Mouse (Mus musculus): ENCODE measurements around the gene Plekhj1. TPM values are rescaled to one million over a fixed set of nuclear protein-coding genes. Genes with fewer than 3 reads are reported as not detected.

Gene Plekhj1
- total and polyA plus RNA-seq, 2 experiments: 16.0 to 42.2 TPM

DNA sequence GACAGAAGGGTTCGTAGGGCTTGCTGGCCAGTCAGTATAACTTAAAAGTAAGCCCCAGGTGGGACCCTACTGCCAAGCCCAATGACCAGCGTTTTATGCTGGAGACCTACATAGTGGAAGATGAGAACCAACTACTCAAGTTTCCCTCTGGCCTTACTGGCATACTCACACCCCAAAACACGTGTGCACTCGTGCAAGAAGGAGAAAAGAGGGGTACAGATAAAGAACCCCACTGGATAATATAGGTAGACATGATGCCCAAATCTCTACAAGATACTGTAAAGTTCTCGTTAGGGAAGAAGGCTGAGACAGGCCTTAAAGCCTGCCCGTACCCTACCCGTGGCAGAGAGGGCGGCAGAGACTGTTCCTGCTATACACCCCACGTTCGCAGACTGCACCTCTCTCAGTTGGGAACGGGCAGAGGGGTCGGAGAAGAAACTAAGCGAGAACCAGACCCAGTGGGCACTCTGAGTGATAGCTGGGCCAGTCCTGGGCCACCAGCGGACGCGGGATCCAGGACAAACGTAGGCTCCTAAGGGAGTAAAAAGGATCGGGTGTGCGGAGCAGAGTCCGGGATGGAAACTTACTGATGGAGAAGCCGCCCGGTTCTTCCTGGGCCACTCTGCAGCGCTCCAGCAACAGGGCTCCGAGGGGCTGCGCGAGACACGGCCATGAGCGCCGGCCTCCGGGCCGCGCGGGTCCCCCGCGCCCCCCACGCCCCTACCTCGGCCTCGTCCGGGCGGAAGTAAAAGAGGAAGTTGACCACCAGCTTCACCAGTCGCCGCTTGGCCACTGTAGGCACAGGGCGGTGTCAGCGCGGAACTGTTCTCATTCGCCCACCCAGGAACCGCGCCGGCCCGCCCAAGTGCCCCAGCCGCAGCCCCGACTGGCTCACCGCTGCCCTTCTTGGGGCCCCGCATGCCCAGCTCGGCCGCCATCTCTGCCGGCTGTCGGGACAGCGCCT, 958 bp downstream of the Plekhj1 start:
- H3K36me3 ChIP-seq (ENCODE audit: control insufficient read depth, insufficient read depth, low read length): no peaks in the 10 kb centered on the region; the same call in 1 of the 2 replicates
- no peak for DNase-seq (ENCODE audit: extremely low read depth, low read depth, low spot score)
- no peaks in the 10 kb centered on the region for H3K27me3 ChIP-seq (ENCODE audit: control insufficient read depth, insufficient read depth, low read length)
- peaks cover 12% of the 10 kb centered on the region for H3K4me1 ChIP-seq (ENCODE audit: control insufficient read depth, insufficient read depth, low read length)
- peak overlapping the region; percentile 84 for H3K9ac ChIP-seq (ENCODE audit: low read depth, low read length)
- TF ChIP-seq POLR2A (IDR thresholded peaks at IDR 0.05; ENCODE audit: extremely low read depth, insufficient read depth, low read length) (no peak), CTCF (IDR thresholded peaks at IDR 0.05; ENCODE audit: low read depth, low read length) (no peak)
- peak overlapping the region; percentile 93 for H3K27ac ChIP-seq (replicated peaks; ENCODE audit: insufficient read depth, low read depth, low read length)
- peak overlapping the region; percentile 74 for H3K4me3 ChIP-seq (ENCODE audit: insufficient read depth, low read depth, low read length)
- WGBS: 2% methylated on average over 59 of the region's 59 CpGs
- peaks cover 13% of the 10 kb centered on the region; the same call in 1 of the 2 replicates for H3K79me2 ChIP-seq (ENCODE audit: control insufficient read depth, insufficient read depth, low read length)

DNA sequence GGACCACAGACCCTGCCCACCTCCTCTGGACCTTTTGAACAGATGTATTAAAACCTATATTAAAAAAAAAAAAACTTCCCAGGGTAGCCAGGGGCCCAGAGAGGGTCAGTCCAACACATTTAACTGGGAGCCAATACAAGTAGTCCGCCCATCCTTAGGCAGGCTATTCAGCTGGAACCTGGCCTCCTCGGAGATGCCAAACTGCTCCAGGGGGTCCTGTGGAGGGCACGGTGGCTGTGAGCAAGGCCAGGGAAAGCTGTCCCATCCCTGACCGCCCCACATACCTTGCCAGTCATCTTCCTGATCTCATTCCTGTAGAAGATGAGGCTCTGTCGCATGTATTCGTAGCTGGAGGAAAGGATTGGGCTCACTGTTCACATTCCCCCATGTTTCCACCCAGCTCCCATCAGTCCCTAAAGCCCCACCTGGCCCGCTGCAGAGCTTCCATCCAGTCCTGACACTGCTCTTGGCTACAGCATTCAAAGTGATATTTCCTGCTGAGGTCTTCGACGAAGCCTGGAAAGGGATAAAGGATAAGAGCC, 2.0 kb downstream of the Plekhj1 start:
- no peak for DNase-seq (ENCODE audit: extremely low read depth, low read depth, low spot score)
- Histone ChIP-seq H3K36me3 (ENCODE audit: control insufficient read depth, insufficient read depth, low read length) (no peaks in the 10 kb centered on the region; the same call in 1 of the 2 replicates), H3K9ac (ENCODE audit: low read depth, low read length) (0 out of 2 replicates have a peak overlapping the region, but pooled peaks have one; percentile 5), H3K27me3 (ENCODE audit: control insufficient read depth, insufficient read depth, low read length) (no peaks in the 10 kb centered on the region), H3K4me3 (ENCODE audit: insufficient read depth, low read depth, low read length) (no peak overlapping the region), H3K4me1 (ENCODE audit: control insufficient read depth, insufficient read depth, low read length) (peaks cover 12% of the 10 kb centered on the region), H3K79me2 (ENCODE audit: control insufficient read depth, insufficient read depth, low read length) (peaks cover 13% of the 10 kb centered on the region; the same call in 1 of the 2 replicates), H3K27ac (replicated peaks; ENCODE audit: insufficient read depth, low read depth, low read length) (no peak overlapping the region)
- no peak for TF ChIP-seq CTCF (IDR thresholded peaks at IDR 0.05; ENCODE audit: low read depth, low read length)
- no peak for TF ChIP-seq POLR2A (IDR thresholded peaks at IDR 0.05; ENCODE audit: extremely low read depth, insufficient read depth, low read length)
- WGBS: 82% methylated on average over 9 of the region's 9 CpGs

- H3K4me1 ChIP-seq (ENCODE audit: control insufficient read depth, insufficient read depth, low read length): peaks cover 12% of the 10 kb centered on the region
- no peak overlapping the region for H3K27ac ChIP-seq (replicated peaks; ENCODE audit: insufficient read depth, low read depth, low read length)
- peaks cover 4% of the 10 kb centered on the region; the same call in 1 of the 2 replicates for H3K36me3 ChIP-seq (ENCODE audit: control insufficient read depth, insufficient read depth, low read length)
- no peak for DNase-seq (ENCODE audit: extremely low read depth, low read depth, low spot score)
- TF ChIP-seq POLR2A (IDR thresholded peaks at IDR 0.05; ENCODE audit: extremely low read depth, insufficient read depth, low read length): no peak
- TF ChIP-seq CTCF (IDR thresholded peaks at IDR 0.05; ENCODE audit: low read depth, low read length): no peak
- no peak overlapping the region for H3K9ac ChIP-seq (ENCODE audit: low read depth, low read length)
- peaks cover 9% of the 10 kb centered on the region; the same call in 1 of the 2 replicates for H3K79me2 ChIP-seq (ENCODE audit: control insufficient read depth, insufficient read depth, low read length)
- H3K27me3 ChIP-seq (ENCODE audit: control insufficient read depth, insufficient read depth, low read length): no peaks in the 10 kb centered on the region
- 89% methylated on average over 8 of the region's 8 CpGs for WGBS
- no peak overlapping the region for H3K4me3 ChIP-seq (ENCODE audit: insufficient read depth, low read depth, low read length)
Observed at GRCm38 (mm10) chr10:80794750-80795149, 3.7 kb downstream of the Plekhj1 start.

DNA sequence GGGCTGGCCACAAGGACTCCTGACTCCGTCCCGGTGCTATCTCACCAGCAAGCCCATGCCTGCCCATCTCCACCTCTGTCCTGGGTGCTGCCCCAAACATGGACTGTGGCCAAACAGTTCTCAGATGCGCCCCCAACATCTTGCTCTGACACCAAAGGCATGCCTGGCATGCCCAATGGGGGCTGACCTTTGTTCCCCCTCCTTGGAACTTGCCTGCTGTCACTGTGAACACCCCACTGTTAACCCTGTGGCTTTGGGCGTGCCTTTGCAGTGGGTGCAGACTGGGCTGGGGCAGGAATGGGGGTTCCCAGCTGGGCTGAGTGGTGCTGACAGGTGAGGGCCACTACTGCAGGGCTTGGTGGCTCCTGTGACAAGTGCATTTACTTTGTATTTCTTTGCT, 4.6 kb downstream of the Plekhj1 start:
- peaks cover 4% of the 10 kb centered on the region; the same call in 1 of the 2 replicates for H3K36me3 ChIP-seq (ENCODE audit: control insufficient read depth, insufficient read depth, low read length)
- H3K27me3 ChIP-seq (ENCODE audit: control insufficient read depth, insufficient read depth, low read length): no peaks in the 10 kb centered on the region
- DNase-seq (ENCODE audit: extremely low read depth, low read depth, low spot score): no peak
- 94% methylated on average over 4 of the region's 4 CpGs for whole genome bisulfite sequencing
- no peak overlapping the region for H3K9ac ChIP-seq (ENCODE audit: low read depth, low read length)
- H3K4me3 ChIP-seq (ENCODE audit: insufficient read depth, low read depth, low read length): no peak overlapping the region
- peaks cover 7% of the 10 kb centered on the region for H3K4me1 ChIP-seq (ENCODE audit: control insufficient read depth, insufficient read depth, low read length)
- TF ChIP-seq POLR2A (IDR thresholded peaks at IDR 0.05; ENCODE audit: extremely low read depth, insufficient read depth, low read length) (no peak), CTCF (IDR thresholded peaks at IDR 0.05; ENCODE audit: low read depth, low read length) (no peak)
- no peak overlapping the region for H3K27ac ChIP-seq (replicated peaks; ENCODE audit: insufficient read depth, low read depth, low read length)
- H3K79me2 ChIP-seq (ENCODE audit: control insufficient read depth, insufficient read depth, low read length): peaks cover 3% of the 10 kb centered on the region; the same call in 1 of the 2 replicates

DNA sequence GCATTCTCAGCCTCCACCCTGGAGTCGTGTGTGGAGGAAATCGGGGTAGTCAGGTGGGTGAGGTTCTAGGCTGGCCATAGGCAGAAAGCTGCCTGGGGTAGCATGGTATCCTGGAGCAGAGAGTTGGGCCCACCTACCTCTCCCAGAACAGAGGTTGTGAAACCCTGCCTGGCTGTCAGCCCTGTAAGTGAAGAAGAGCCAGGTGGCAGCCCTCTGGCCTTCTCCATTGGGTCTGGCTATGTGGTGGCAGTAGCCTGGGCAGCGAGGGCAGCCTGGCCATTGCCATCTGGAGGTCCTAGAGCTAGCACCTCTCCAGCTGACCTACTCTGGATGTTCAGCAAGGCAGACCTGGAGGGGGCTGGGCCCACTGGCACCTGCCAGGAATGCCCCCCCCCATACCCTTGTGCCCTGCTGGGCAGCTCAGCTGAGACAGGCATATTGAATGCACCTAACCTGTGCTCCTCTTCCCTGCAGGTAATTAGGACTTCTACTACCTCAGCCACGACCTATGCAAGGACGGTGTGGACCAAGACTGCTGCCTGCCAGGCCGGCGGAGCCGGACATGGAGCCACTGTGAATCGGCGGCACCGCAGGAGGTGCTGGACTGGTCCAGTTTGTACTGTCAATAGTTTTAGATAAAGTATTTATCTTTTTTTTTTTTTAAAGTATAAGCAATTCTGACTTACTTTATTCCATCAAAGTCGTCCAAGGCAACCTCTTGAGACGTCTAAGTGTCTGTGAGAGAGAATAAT, 5.2 kb downstream of the Plekhj1 start:
- no peak overlapping the region for H3K27ac ChIP-seq (replicated peaks; ENCODE audit: insufficient read depth, low read depth, low read length)
- DNase-seq (ENCODE audit: extremely low read depth, low read depth, low spot score): peak; percentile 53
- peaks cover 3% of the 10 kb centered on the region; the same call in 1 of the 2 replicates for H3K79me2 ChIP-seq (ENCODE audit: control insufficient read depth, insufficient read depth, low read length)
- peaks cover 4% of the 10 kb centered on the region; the same call in 1 of the 2 replicates for H3K36me3 ChIP-seq (ENCODE audit: control insufficient read depth, insufficient read depth, low read length)
- peaks cover 7% of the 10 kb centered on the region for H3K4me1 ChIP-seq (ENCODE audit: control insufficient read depth, insufficient read depth, low read length)
- 88% methylated on average over 13 of the region's 13 CpGs for WGBS
- no peak for TF ChIP-seq CTCF (IDR thresholded peaks at IDR 0.05; ENCODE audit: low read depth, low read length)
- no peak for TF ChIP-seq POLR2A (IDR thresholded peaks at IDR 0.05; ENCODE audit: extremely low read depth, insufficient read depth, low read length)
- no peak overlapping the region for H3K4me3 ChIP-seq (ENCODE audit: insufficient read depth, low read depth, low read length)
- H3K27me3 ChIP-seq (ENCODE audit: control insufficient read depth, insufficient read depth, low read length): no peaks in the 10 kb centered on the region
- no peak overlapping the region for H3K9ac ChIP-seq (ENCODE audit: low read depth, low read length)
